Mouse (Mus musculus) liver, embryonic 14.5 days (tissue): ENCODE results near the gene Tbcc. TPM values are rescaled to one million over a fixed set of nuclear protein-coding genes. Genes with fewer than 3 reads are reported as not detected.

ENCODE experiments used
- ATAC-seq: fragments of 200-750 bp; cut with Nextera tagmentation; 2 replicates; pipeline ENCODE4 v1.8.0; 2017; ENCODE audit warnings: moderate number of reproducible peaks, mild to moderate bottlenecking, moderate library complexity; ENCODE audit not compliant: insufficient read depth
- DNase-seq, 3 experiments: peaks; one replicate each; pipeline ENCODE4 v3.0.0-alpha.2; 2012 to 2013; ENCODE audit warnings: low read depth in 3 of 3, low spot score in 3 of 3
- H3K27ac ChIP-seq: fragments of 300-500 bp; sonication (generic); 2 replicates; pipeline ENCODE4 v1.5.1; 2014; ENCODE audit warnings: moderate library complexity, mild to moderate bottlenecking, control low read depth, inconsistent platforms
- H3K27me3 ChIP-seq: fragments of 300-500 bp; sonication (generic); 2 replicates; pipeline ENCODE4 v1.6.1; 2014; ENCODE audit warnings: mild to moderate bottlenecking, low read length, moderate library complexity; ENCODE audit not compliant: control insufficient read depth, insufficient read depth
- H3K36me3 ChIP-seq: fragments of 300-500 bp; sonication (generic); replicated peaks from 2 replicates; pipeline ENCODE4 v1.6.1; 2014; ENCODE audit warnings: low read depth; ENCODE audit not compliant: control insufficient read depth, insufficient read depth
- H3K4me1 ChIP-seq, 2 experiments: fragments of 200-500 bp in 1 of 2; fragments of 300-500 bp in 1 of 2; sonication (generic) in 1 of 2; replicated peaks; 2 replicates each; pipeline ENCODE4 v1.6.1; 2012 to 2014; ENCODE audit warnings: antibody characterized with exemption in 1 of 2, inconsistent platforms in 1 of 2, low read length in 1 of 2; ENCODE audit not compliant: control insufficient read depth in 2 of 2, insufficient read depth in 2 of 2
- H3K4me2 ChIP-seq: fragments of 300-500 bp; sonication (generic); 2 replicates; pipeline ENCODE4 v1.6.1; 2014; ENCODE audit warnings: low read depth, mild to moderate bottlenecking, control low read depth, moderate library complexity
- H3K4me3 ChIP-seq, 2 experiments: fragments of 200-500 bp in 1 of 2; fragments of 300-500 bp in 1 of 2; sonication (generic) in 1 of 2; 2 replicates each; pipeline ENCODE4 v1.5.1; 2012 to 2014; ENCODE audit warnings: low read depth in 2 of 2, low read length in 2 of 2, mild to moderate bottlenecking in 2 of 2, control low read depth in 1 of 2, inconsistent platforms in 1 of 2, moderate library complexity in 1 of 2; ENCODE audit not compliant: insufficient read depth in 1 of 2
- H3K9ac ChIP-seq: fragments of 300-500 bp; sonication (generic); replicated peaks from 2 replicates; pipeline ENCODE4 v1.6.1; 2014; ENCODE audit warnings: mild to moderate bottlenecking, control low read depth, moderate library complexity
- H3K9me3 ChIP-seq: fragments of 300-500 bp; sonication (generic); 2 replicates; pipeline ENCODE4 v1.6.1; 2016; ENCODE audit warnings: low read length, mixed read lengths; ENCODE audit not compliant: control insufficient read depth
- CTCF ChIP-seq: IDR thresholded peaks from 2 replicates; pipeline ENCODE4 v1.5.1; 2016; ENCODE audit warnings: antibody characterized with exemption, low read depth, control low read depth
- WGBS: fragments of 180-500 bp; shearing (Covaris S2); extraction: QIAGEN DNeasy Blood & Tissue Kit; methylation state at CpG from one replicate; pipeline ENCODE4 v1.1.7; 2014; ENCODE audit not compliant: insufficient replicate concordance; 5-methylcytosine and 5-hydroxymethylcytosine counted together
- polyA plus RNA-seq, 2 experiments: library from polyadenylated mRNA; depleted of rRNA in 1 of 2; stranded (reverse) in 1 of 2; unstranded in 1 of 2; fragments of >200 nt; fragmentation: Nextera tagmentation in 1 of 2; extraction: Ambion mirVana in 1 of 2; gene quantifications; 2 replicates each; pipeline versions ENCODE4 v1.2.1 to v1.2.3; 2012 to 2014

The Tbcc gene
- polyA plus RNA-seq, 2 experiments = 9.4 to 23.1 TPM

DNA sequence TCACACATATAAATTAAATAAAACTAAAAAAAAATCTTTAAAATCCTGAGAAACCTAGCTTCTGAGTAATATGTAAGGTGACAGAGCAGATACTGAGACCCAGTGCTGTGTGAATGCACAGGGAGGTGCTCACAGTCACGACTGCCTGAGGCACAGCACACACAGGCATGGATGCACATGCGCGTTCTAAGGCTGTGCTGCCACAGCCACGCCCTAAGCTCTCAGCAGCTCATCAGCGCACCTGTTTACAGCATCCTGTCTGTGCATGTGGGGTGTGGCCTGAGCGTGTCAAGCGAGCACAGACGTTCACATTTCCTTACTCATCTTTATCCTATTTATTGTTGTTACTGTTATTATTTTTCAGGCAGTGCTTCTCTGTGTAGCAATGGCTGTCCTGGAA, 50.0 kb downstream of the Tbcc start:
- H3K27ac ChIP-seq = no peak overlapping the region
- H3K4me1 ChIP-seq = no peaks in the 10 kb centered on the region
- H3K4me3 ChIP-seq = no peak overlapping the region
- no peaks in the 10 kb centered on the region for H3K9me3 ChIP-seq
- H3K27me3 ChIP-seq = no peaks in the 10 kb centered on the region
- ATAC-seq = no peak
- H3K36me3 ChIP-seq = peaks cover 73% of the 10 kb centered on the region
- no peak overlapping the region for H3K4me2 ChIP-seq
- H3K9ac ChIP-seq = no peak overlapping the region
- WGBS = 89% methylated on average over 8 of the region's 8 CpGs
- no peak for TF ChIP-seq CTCF
- no peak for DNase-seq

Other genes with a start within 250 kb of the Tbcc start
- 3.4 and 3.5 TPM in 2 replicates for gene Klc4, start 244.7 kb upstream of the Tbcc start, polyA plus RNA-seq (2012; rRNA removed)
- 5.2 and 5.5 TPM in 2 replicates for gene Klc4, start 244.7 kb upstream of the Tbcc start, polyA plus RNA-seq (2014; fragmentation: Nextera tagmentation; extraction: Ambion mirVana)
- 36.1 and 46.6 TPM in 2 replicates for gene Mrpl2, start 244.5 kb upstream of the Tbcc start, polyA plus RNA-seq (2012; rRNA removed)
- 84.6 and 91.0 TPM in 2 replicates for gene Mrpl2, start 244.5 kb upstream of the Tbcc start, polyA plus RNA-seq (2014; fragmentation: Nextera tagmentation; extraction: Ambion mirVana)
- gene Cul7, start 240.3 kb upstream of the Tbcc start, polyA plus RNA-seq (2012; rRNA removed) = 11.3 and 14.9 TPM in 2 replicates
- 7.1 and 8.3 TPM in 2 replicates for gene Cul7, start 240.3 kb upstream of the Tbcc start, polyA plus RNA-seq (2014; fragmentation: Nextera tagmentation; extraction: Ambion mirVana)
- 16.4 and 20.3 TPM in 2 replicates for gene Rrp36, start 216.3 kb upstream of the Tbcc start, polyA plus RNA-seq (2012; rRNA removed)
- gene Rrp36, start 216.3 kb upstream of the Tbcc start, polyA plus RNA-seq (2014; fragmentation: Nextera tagmentation; extraction: Ambion mirVana) = 11.4 and 14.0 TPM in 2 replicates
- 27.3 and 34.4 TPM in 2 replicates for gene Mea1, start 211.9 kb upstream of the Tbcc start, polyA plus RNA-seq (2012; rRNA removed)
- gene Mea1, start 211.9 kb upstream of the Tbcc start, polyA plus RNA-seq (2014; fragmentation: Nextera tagmentation; extraction: Ambion mirVana) = 61.7 and 62.4 TPM in 2 replicates
- 40.2 and 41.5 TPM in 2 replicates for gene Klhdc3, start 209.8 kb upstream of the Tbcc start, polyA plus RNA-seq (2012; rRNA removed)
- 46.3 and 49.4 TPM in 2 replicates for gene Klhdc3, start 209.8 kb upstream of the Tbcc start, polyA plus RNA-seq (2014; fragmentation: Nextera tagmentation; extraction: Ambion mirVana)
- gene Ppp2r5d, start 185.6 kb upstream of the Tbcc start, polyA plus RNA-seq (2012; rRNA removed) = 21.3 and 24.1 TPM in 2 replicates
- gene Ppp2r5d, start 185.6 kb upstream of the Tbcc start, polyA plus RNA-seq (2014; fragmentation: Nextera tagmentation; extraction: Ambion mirVana) = 23.6 and 24.4 TPM in 2 replicates
- gene Pex6, start 179.2 kb upstream of the Tbcc start, polyA plus RNA-seq (2012; rRNA removed) = 9.3 and 9.6 TPM in 2 replicates
- gene Pex6, start 179.2 kb upstream of the Tbcc start, polyA plus RNA-seq (2014; fragmentation: Nextera tagmentation; extraction: Ambion mirVana) = 5.3 and 7.1 TPM in 2 replicates
- 15.7 and 18.3 TPM in 2 replicates for gene Gnmt, start 161.5 kb upstream of the Tbcc start, polyA plus RNA-seq (2012; rRNA removed)
- gene Gnmt, start 161.5 kb upstream of the Tbcc start, polyA plus RNA-seq (2014; fragmentation: Nextera tagmentation; extraction: Ambion mirVana) = 30.8 and 31.2 TPM in 2 replicates
- gene Cnpy3, start 138.5 kb upstream of the Tbcc start, polyA plus RNA-seq (2012; rRNA removed) = 15.0 and 18.0 TPM in 2 replicates
- gene Cnpy3, start 138.5 kb upstream of the Tbcc start, polyA plus RNA-seq (2014; fragmentation: Nextera tagmentation; extraction: Ambion mirVana) = 17.7 and 20.7 TPM in 2 replicates
- gene Ptcra, start 127.0 kb upstream of the Tbcc start, polyA plus RNA-seq (2012; rRNA removed) = 0.04 TPM in 2 replicates
- gene Ptcra, start 127.0 kb upstream of the Tbcc start, polyA plus RNA-seq (2014; fragmentation: Nextera tagmentation; extraction: Ambion mirVana) = 0.10 and 0.18 TPM in 2 replicates
- 36.7 and 37.2 TPM in 2 replicates for gene 2310039H08Rik, start 118.0 kb upstream of the Tbcc start, polyA plus RNA-seq (2012; rRNA removed)
- 62.7 and 63.3 TPM in 2 replicates for gene 2310039H08Rik, start 118.0 kb upstream of the Tbcc start, polyA plus RNA-seq (2014; fragmentation: Nextera tagmentation; extraction: Ambion mirVana)
- gene Rpl7l1, start 108.0 kb upstream of the Tbcc start, polyA plus RNA-seq (2012; rRNA removed) = 23.2 and 38.0 TPM in 2 replicates
- gene Rpl7l1, start 108.0 kb upstream of the Tbcc start, polyA plus RNA-seq (2014; fragmentation: Nextera tagmentation; extraction: Ambion mirVana) = 65.5 and 75.3 TPM in 2 replicates
- gene Bicral, start 32.2 kb upstream of the Tbcc start, polyA plus RNA-seq (2012; rRNA removed) = 2.5 and 3.0 TPM in 2 replicates
- gene Bicral, start 32.2 kb upstream of the Tbcc start, polyA plus RNA-seq (2014; fragmentation: Nextera tagmentation; extraction: Ambion mirVana) = 3.4 and 3.5 TPM in 2 replicates
- gene Prph2, start 19.8 kb downstream of the Tbcc start, polyA plus RNA-seq (2012; rRNA removed) = not detected in 2 replicates
- not detected in 2 replicates for gene Prph2, start 19.8 kb downstream of the Tbcc start, polyA plus RNA-seq (2014; fragmentation: Nextera tagmentation; extraction: Ambion mirVana)
- 7.2 and 9.7 TPM in 2 replicates for gene Ubr2, start 119.9 kb downstream of the Tbcc start, polyA plus RNA-seq (2012; rRNA removed)
- 7.3 and 9.5 TPM in 2 replicates for gene Ubr2, start 119.9 kb downstream of the Tbcc start, polyA plus RNA-seq (2014; fragmentation: Nextera tagmentation; extraction: Ambion mirVana)